Mouse (Mus musculus) erythroblast, embryonic 14.5 days (primary cell): ENCODE data around the gene Atad2b. TPM values are rescaled to one million over a fixed set of nuclear protein-coding genes. Genes with fewer than 3 reads are reported as not detected.

Experiments used
- H3K27me3 ChIP-seq: 2 replicates; pipeline ENCODE4 v1.6.1; 2012; ENCODE audit warnings: inconsistent platforms; ENCODE audit not compliant: control insufficient read depth
- H3K36me3 ChIP-seq: 2 replicates; pipeline ENCODE4 v1.6.1; 2012; ENCODE audit warnings: mild to moderate bottlenecking, inconsistent platforms; ENCODE audit not compliant: control insufficient read depth
- H3K4me1 ChIP-seq: 2 replicates; pipeline ENCODE4 v1.6.1; 2012; ENCODE audit warnings: inconsistent platforms; ENCODE audit not compliant: control insufficient read depth
- H3K4me3 ChIP-seq: replicated peaks from 2 replicates; pipeline ENCODE3; 2012; ENCODE audit warnings: moderate library complexity, mild to moderate bottlenecking, inconsistent platforms
- H3K9me3 ChIP-seq: 2 replicates; pipeline ENCODE4 v1.6.1; 2012; ENCODE audit warnings: low read length, inconsistent platforms, mixed read lengths; ENCODE audit not compliant: control insufficient read depth
- GATA1 ChIP-seq: IDR thresholded peaks from 2 replicates; pipeline ENCODE4 v1.6.1; 2012; ENCODE audit warnings: low read length, inconsistent platforms, mixed read lengths
- TAL1 ChIP-seq: IDR thresholded peaks from 3 replicates; pipeline ENCODE4 v1.6.1; 2012; ENCODE audit warnings: low read length, inconsistent platforms, mixed read lengths
- polyA plus RNA-seq: library from polyadenylated mRNA; stranded (reverse); fragments of >175 nt; gene quantifications from 2 replicates; pipeline ENCODE4 v1.2.3, GENCODE M21; 2012

Atad2b gene
- polyA plus RNA-seq, 1 experiment = 0.65 TPM

GRCm38 (mm10) chr12:5088639-5089038 lies 171.5 kb downstream of the Atad2b start:
- Histone ChIP-seq H3K9me3 (no peaks in the 10 kb centered on the region), H3K4me1 (no peaks in the 10 kb centered on the region)

More at GRCm38 (mm10) chr12:5088639-5089038, 171.5 kb downstream of the Atad2b start:
- H3K36me3 ChIP-seq = no peaks in the 10 kb centered on the region
- no peak for TF ChIP-seq GATA1
- TF ChIP-seq TAL1 = no peak
- H3K4me3 ChIP-seq = no peak overlapping the region
- H3K27me3 ChIP-seq = no peaks in the 10 kb centered on the region

Other genes with a start within 250 kb of the Atad2b start
- gene Fam228a, start 178.9 kb upstream of the Atad2b start, polyA plus RNA-seq = not detected in 2 replicates
- gene Pfn4, start 148.3 kb upstream of the Atad2b start, polyA plus RNA-seq = not detected in 2 replicates
- gene Fam228b, start 148.1 kb upstream of the Atad2b start, polyA plus RNA-seq = 0.01 and 0.02 TPM in 2 replicates
- 0.51 and 0.52 TPM in 2 replicates for gene Sf3b6, start 99.8 kb upstream of the Atad2b start, polyA plus RNA-seq
- gene Fkbp1b, start 75.8 kb upstream of the Atad2b start, polyA plus RNA-seq = 0.04 TPM in 1 of 2 replicates, not detected in the other
- 0.05 and 0.17 TPM in 2 replicates for gene Wdcp, start 74.0 kb upstream of the Atad2b start, polyA plus RNA-seq
- 22.7 and 26.3 TPM in 2 replicates for gene Mfsd2b, start 43.0 kb upstream of the Atad2b start, polyA plus RNA-seq
- gene Ubxn2a, start 9.6 kb upstream of the Atad2b start, polyA plus RNA-seq = 0.87 and 1.5 TPM in 2 replicates